Mouse (Mus musculus) intestine, embryonic 16.5 days (tissue): ENCODE data around the gene Olfr122. TPM values are rescaled to one million over a fixed set of nuclear protein-coding genes. Genes with fewer than 3 reads are reported as not detected.

ENCODE experiments used
- ATAC-seq: fragments of 200-750 bp; cut with Nextera tagmentation; 2 replicates; pipeline ENCODE4 v1.8.0; 2017; ENCODE audit warnings: moderate TSS enrichment, moderate library complexity
- H3K27ac ChIP-seq: fragments of 300-500 bp; sonication (generic); 2 replicates; pipeline ENCODE4 v1.5.1; 2014; ENCODE audit warnings: mild to moderate bottlenecking, low read length
- H3K27me3 ChIP-seq: fragments of 300-500 bp; sonication (generic); replicated peaks from 2 replicates; pipeline ENCODE4 v1.6.1; 2014; ENCODE audit warnings: low read length, control low read depth, mixed read lengths; ENCODE audit not compliant: control insufficient read depth, insufficient read depth
- H3K36me3 ChIP-seq: fragments of 300-500 bp; sonication (generic); 2 replicates; pipeline ENCODE4 v1.6.1; 2014; ENCODE audit warnings: low read length, control low read depth; ENCODE audit not compliant: control insufficient read depth, insufficient read depth
- H3K4me1 ChIP-seq: fragments of 300-500 bp; sonication (generic); 2 replicates; pipeline ENCODE4 v1.6.1; 2014; ENCODE audit warnings: low read length, control low read depth, mixed read lengths; ENCODE audit not compliant: control insufficient read depth, insufficient read depth
- H3K4me2 ChIP-seq: fragments of 300-500 bp; sonication (generic); 2 replicates; pipeline ENCODE4 v1.6.1; 2014; ENCODE audit warnings: low read depth, low read length, control low read depth
- H3K4me3 ChIP-seq: fragments of 300-500 bp; sonication (generic); 2 replicates; pipeline ENCODE4 v1.5.1; 2014; ENCODE audit warnings: mild to moderate bottlenecking, low read length
- H3K9ac ChIP-seq: fragments of 300-500 bp; sonication (generic); 2 replicates; pipeline ENCODE4 v1.6.1; 2014; ENCODE audit warnings: low read depth, low read length
- H3K9me3 ChIP-seq: fragments of 300-500 bp; sonication (generic); 2 replicates; pipeline ENCODE4 v1.6.1; 2016; ENCODE audit warnings: low read length, control low read depth; ENCODE audit not compliant: control insufficient read depth
- WGBS: fragments of 180-500 bp; shearing (Covaris S2); extraction: QIAGEN DNeasy Blood & Tissue Kit; methylation state at CpG from one replicate; pipeline ENCODE4 v1.1.7; 2014; 5-methylcytosine and 5-hydroxymethylcytosine counted together
- polyA plus RNA-seq: library from polyadenylated mRNA; unstranded; fragments of >200 nt; fragmentation: Nextera tagmentation; extraction: Ambion mirVana; gene quantifications from 2 replicates; pipeline ENCODE4 v1.2.1, GENCODE M21; 2015

Olfr122 gene
- not detected in 2 replicates for polyA plus RNA-seq

- H3K9ac ChIP-seq: no peak within 1 kb of the TSS
- no peaks in the 10 kb centered on the region for H3K27me3 ChIP-seq
- H3K36me3 ChIP-seq: no peaks in the 10 kb centered on the region
- no peak for ATAC-seq
- H3K4me1 ChIP-seq: no peaks in the 10 kb centered on the region
- 85% methylated on average over 4 of the region's 4 CpGs for WGBS
- no peak within 1 kb of the TSS for H3K27ac ChIP-seq
- no peaks in the 10 kb centered on the region for H3K9me3 ChIP-seq
- no peak within 1 kb of the TSS for H3K4me2 ChIP-seq
- no peak within 1 kb of the TSS for H3K4me3 ChIP-seq
These were observed at the start of gene Olfr122 for GRCm38 (mm10) chr17:37768307-37768706. Gene Olfr122, plus strand, starts transcription at chr17:37768607.

DNA sequence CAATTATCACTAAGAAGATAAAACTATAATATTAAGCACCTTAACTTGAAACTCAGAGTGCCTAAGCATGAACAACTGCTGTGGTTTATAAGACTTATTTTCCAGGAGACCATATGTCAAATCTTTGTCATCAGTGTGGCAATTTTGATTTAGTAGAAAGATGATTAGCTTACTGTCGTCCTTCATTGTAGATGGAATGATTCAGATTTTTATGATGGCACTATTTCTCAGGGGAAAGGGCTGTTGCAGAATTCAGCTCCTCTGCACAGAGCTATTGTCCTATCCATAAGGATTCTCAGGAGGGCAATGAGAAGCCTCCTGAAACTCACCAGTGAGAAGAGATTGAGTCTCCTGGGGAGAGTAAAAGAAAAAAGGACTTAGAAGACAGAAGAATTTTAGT lies 46.9 kb upstream of the Olfr122 start, which contains the start of gene Olfr120:
Olfr120 (plus strand) TSS at position 301 of the 400 bp plus-strand sequence.
- Histone ChIP-seq H3K9ac (no peak within 1 kb of the TSS), H3K27me3 (no peaks in the 10 kb centered on the region), H3K9me3 (no peaks in the 10 kb centered on the region), H3K4me2 (no peak within 1 kb of the TSS), H3K36me3 (no peaks in the 10 kb centered on the region), H3K27ac (no peak within 1 kb of the TSS), H3K4me3 (no peak within 1 kb of the TSS), H3K4me1 (no peaks in the 10 kb centered on the region)
- 63% methylated on average over 1 of the region's 1 CpGs for WGBS
- no peak for ATAC-seq

GRCm38 (mm10) chr17:37738070-37738469 lies 30.3 kb upstream of the Olfr122 start:
- H3K4me3 ChIP-seq: no peak overlapping the region
- no peaks in the 10 kb centered on the region for H3K4me1 ChIP-seq
- H3K9me3 ChIP-seq: no peaks in the 10 kb centered on the region
- H3K27me3 ChIP-seq: no peaks in the 10 kb centered on the region
- H3K36me3 ChIP-seq: no peaks in the 10 kb centered on the region
- no peak overlapping the region for H3K9ac ChIP-seq
- no peak overlapping the region for H3K4me2 ChIP-seq
- WGBS: 55% methylated on average over 7 of the region's 7 CpGs
- ATAC-seq: no peak
- no peak overlapping the region for H3K27ac ChIP-seq

DNA sequence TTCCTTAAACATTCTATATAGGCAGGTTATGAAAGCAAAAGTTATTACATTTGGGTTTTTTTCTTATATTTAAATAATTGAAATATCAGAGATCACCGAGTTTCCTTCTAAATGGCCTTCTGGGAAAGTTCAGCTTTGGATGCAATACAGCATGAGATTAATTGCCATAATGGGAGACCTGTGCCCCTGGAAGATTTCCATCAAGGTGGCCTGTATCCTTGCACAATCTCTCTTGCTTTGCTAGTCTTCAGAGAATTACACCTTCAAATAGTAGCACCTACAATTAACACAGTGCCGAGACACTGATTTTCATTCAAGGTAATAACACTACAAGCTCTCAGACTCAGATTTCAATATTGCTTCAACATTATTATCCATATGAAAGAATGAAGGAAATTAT lies 24.8 kb downstream of the Olfr122 start, which contains the start of gene Olfr123:
Olfr123 (plus strand) TSS at position 301 of the 400 bp plus-strand sequence.
- no peak for ATAC-seq
- WGBS: 85% methylated on average over 2 of the region's 2 CpGs
- H3K27me3 ChIP-seq: no peaks in the 10 kb centered on the region
- H3K4me1 ChIP-seq: no peaks in the 10 kb centered on the region
- no peak within 1 kb of the TSS for H3K4me2 ChIP-seq
- H3K4me3 ChIP-seq: no peak within 1 kb of the TSS
- no peaks in the 10 kb centered on the region for H3K36me3 ChIP-seq
- H3K9ac ChIP-seq: no peak within 1 kb of the TSS
- H3K9me3 ChIP-seq: no peaks in the 10 kb centered on the region
- H3K27ac ChIP-seq: no peak within 1 kb of the TSS

GRCm38 (mm10) chr17:37799588-37799987 lies 31.2 kb downstream of the Olfr122 start, which contains the start of gene Olfr124:
Gene Olfr124, plus strand, starts transcription at chr17:37799888.
- WGBS: 84% methylated on average over 3 of the region's 3 CpGs
- no peaks in the 10 kb centered on the region for H3K36me3 ChIP-seq
- H3K4me2 ChIP-seq: no peak within 1 kb of the TSS
- no peaks in the 10 kb centered on the region for H3K4me1 ChIP-seq
- H3K4me3 ChIP-seq: no peak within 1 kb of the TSS
- no peaks in the 10 kb centered on the region for H3K9me3 ChIP-seq
- no peak within 1 kb of the TSS for H3K27ac ChIP-seq
- ATAC-seq: no peak
- no peak within 1 kb of the TSS for H3K9ac ChIP-seq
- no peaks in the 10 kb centered on the region for H3K27me3 ChIP-seq

Other genes with a start within 250 kb of the Olfr122 start
- gene Olfr112, start 199.2 kb upstream of the Olfr122 start, polyA plus RNA-seq: not detected in 2 replicates
- gene Olfr113, start 190.9 kb upstream of the Olfr122 start, polyA plus RNA-seq: not detected in 2 replicates
- gene Olfr114, start 175.9 kb upstream of the Olfr122 start, polyA plus RNA-seq: not detected in 2 replicates
- gene Olfr115, start 141.5 kb upstream of the Olfr122 start, polyA plus RNA-seq: not detected in 2 replicates
- not detected in 2 replicates for gene Olfr116, start 141.4 kb upstream of the Olfr122 start, polyA plus RNA-seq
- not detected in 2 replicates for gene Olfr117, start 104.8 kb upstream of the Olfr122 start, polyA plus RNA-seq
- not detected in 2 replicates for gene Olfr118, start 101.6 kb upstream of the Olfr122 start, polyA plus RNA-seq
- not detected in 2 replicates for gene Olfr119, start 72.0 kb upstream of the Olfr122 start, polyA plus RNA-seq
- gene Olfr120, start 46.8 kb upstream of the Olfr122 start, polyA plus RNA-seq: not detected in 2 replicates
- gene Olfr121, start 19.8 kb upstream of the Olfr122 start, polyA plus RNA-seq: not detected in 2 replicates
- gene Olfr123, start 24.9 kb downstream of the Olfr122 start, polyA plus RNA-seq: not detected in 2 replicates
- gene Olfr124, start 31.3 kb downstream of the Olfr122 start, polyA plus RNA-seq: not detected in 2 replicates
- gene Olfr125, start 64.3 kb downstream of the Olfr122 start, polyA plus RNA-seq: not detected in 2 replicates
- not detected in 2 replicates for gene Olfr126, start 78.9 kb downstream of the Olfr122 start, polyA plus RNA-seq
- gene Olfr127, start 131.8 kb downstream of the Olfr122 start, polyA plus RNA-seq: not detected in 2 replicates
- gene Olfr128, start 151.9 kb downstream of the Olfr122 start, polyA plus RNA-seq: not detected in 2 replicates
- not detected in 2 replicates for gene Olfr761, start 184.5 kb downstream of the Olfr122 start, polyA plus RNA-seq